Mouse (Mus musculus) erythroblast, embryonic 14.5 days (primary cell): ENCODE results near the gene Mapk6.

Source experiments
- GATA1 ChIP-seq: IDR thresholded peaks from 2 replicates; pipeline ENCODE4 v1.6.1; 2012; ENCODE audit warnings: low read length, inconsistent platforms, mixed read lengths
- TAL1 ChIP-seq: IDR thresholded peaks from 3 replicates; pipeline ENCODE4 v1.6.1; 2012; ENCODE audit warnings: low read length, inconsistent platforms, mixed read lengths

- TF ChIP-seq TAL1 (no peak), GATA1 (no peak)
These were observed 25.1 kb upstream of the Mapk6 start for GRCm38 (mm10) chr9:75434872-75435271.
